Mouse (Mus musculus): ENCODE measurements around the gene Cd46. TPM values are rescaled to one million over a fixed set of nuclear protein-coding genes. Genes with fewer than 3 reads are reported as not detected.

Gene Cd46
- total and polyA plus RNA-seq, 3 experiments = 0.50 to 1.3 TPM; not detected in 1

- Histone ChIP-seq H3K27me3 (ENCODE audit: control insufficient read depth in 1 of 2, insufficient read depth in 2 of 2, low read length in 2 of 2) (no peaks in the 10 kb centered on the region), H3K9me3 (replicated peaks; ENCODE audit: insufficient read depth, low read length) (no peaks in the 10 kb centered on the region), H3K9ac (ENCODE audit: control insufficient read depth, low read depth, low read length, poor library complexity, severe bottlenecking) (no peak overlapping the region), H3K4me1 (ENCODE audit: control insufficient read depth in 1 of 2, insufficient read depth in 2 of 2, low read length in 2 of 2) (peaks cover 0 to 7% of the 10 kb centered on the region in 2 experiments; a peak in 1 of 4 replicates), H3K4me3 (ENCODE audit: control insufficient read depth in 1 of 2, insufficient read depth in 1 of 2, low read depth in 2 of 2, low read length in 2 of 2) (no peak overlapping the region), H3K36me3 (ENCODE audit: control insufficient read depth in 1 of 2, insufficient read depth in 2 of 2, low read length in 2 of 2) (peaks cover 11 to 13% of the 10 kb centered on the region in 2 experiments), H3K27ac (ENCODE audit: control insufficient read depth, low read depth, low read length) (no peak overlapping the region), H3K79me2 (ENCODE audit: control insufficient read depth, insufficient read depth, low read length, poor library complexity) (no peaks in the 10 kb centered on the region)
- no peak for TF ChIP-seq POLR2AphosphoS5 (IDR thresholded peaks at IDR 0.05; ENCODE audit: borderline replicate concordance, low read depth, low read length)
- TF ChIP-seq MAFK (IDR thresholded peaks at IDR 0.05; ENCODE audit: borderline replicate concordance, low read depth, low read length) = no peak
- TF ChIP-seq CHD2 (IDR thresholded peaks at IDR 0.05; ENCODE audit: low read length) = no peak
- TF ChIP-seq RAD21 (IDR thresholded peaks at IDR 0.05; ENCODE audit: low read depth, low read length) = no peak
- TF ChIP-seq ETS1 (IDR thresholded peaks at IDR 0.05; ENCODE audit: low read depth, low read length) = no peak
- TF ChIP-seq ZC3H11A (IDR thresholded peaks at IDR 0.05; ENCODE audit: low read depth, low read length) = no peak
- no peak for TF ChIP-seq NRF1 (IDR thresholded peaks at IDR 0.05; ENCODE audit: insufficient read depth, low read depth, low read length, poor library complexity, severe bottlenecking)
- TF ChIP-seq KAT2A (conservative IDR thresholded peaks at IDR 0.05; ENCODE audit: low read depth, low read length) = no peak
- TF ChIP-seq ZMIZ1 (IDR thresholded peaks at IDR 0.05; ENCODE audit: low read depth, low read length) = no peak
- TF ChIP-seq TBP (IDR thresholded peaks at IDR 0.05; ENCODE audit: low read depth, low read length) = no peak
- TF ChIP-seq MXI1 (IDR thresholded peaks at IDR 0.05; ENCODE audit: low read depth, low read length) = no peak
- no peak for TF ChIP-seq UBTF (IDR thresholded peaks at IDR 0.05; ENCODE audit: borderline replicate concordance, insufficient read depth, low read depth, low read length)
- TF ChIP-seq E2F4 (IDR thresholded peaks at IDR 0.05; ENCODE audit: borderline replicate concordance, low read depth, low read length) = no peak
- no peak for TF ChIP-seq USF1 (IDR thresholded peaks at IDR 0.05; ENCODE audit: low read depth, low read length)
- no peak for TF ChIP-seq POLR2A (IDR thresholded peaks at IDR 0.05; ENCODE audit: control insufficient read depth in 1 of 2, insufficient read depth in 1 of 2, low read depth in 1 of 2, low read length in 2 of 2, poor library complexity in 1 of 2)
- no peak for TF ChIP-seq ZKSCAN1 (IDR thresholded peaks at IDR 0.05; ENCODE audit: low read depth, low read length)
- TF ChIP-seq MAZ (IDR thresholded peaks at IDR 0.05; ENCODE audit: low read depth, low read length) = no peak
- no peak for TF ChIP-seq NELFE (IDR thresholded peaks at IDR 0.05; ENCODE audit: low read depth, low read length)
- TF ChIP-seq MYB (IDR thresholded peaks at IDR 0.05; ENCODE audit: low read depth, low read length) = no peak
- no peak for DNase-seq (ENCODE audit: low read depth, low spot score)
These were observed 6.0 kb upstream of the Cd46 start for GRCm38 (mm10) chr1:195098004-195098403.

- Histone ChIP-seq H3K27ac (ENCODE audit: control insufficient read depth, low read depth, low read length) (peak overlapping the region; percentile 94), H3K36me3 (ENCODE audit: control insufficient read depth in 1 of 2, insufficient read depth in 2 of 2, low read length in 2 of 2) (peaks cover 0 to 9% of the 10 kb centered on the region in 2 experiments; a peak in 2 of 4 replicates), H3K9ac (ENCODE audit: control insufficient read depth, low read depth, low read length, poor library complexity, severe bottlenecking) (peak overlapping the region; percentile 84), H3K27me3 (ENCODE audit: control insufficient read depth in 1 of 2, insufficient read depth in 2 of 2, low read length in 2 of 2) (no peaks in the 10 kb centered on the region), H3K79me2 (ENCODE audit: control insufficient read depth, insufficient read depth, low read length, poor library complexity) (no peaks in the 10 kb centered on the region; the same call in 1 of the 2 replicates), H3K4me3 (ENCODE audit: control insufficient read depth in 1 of 2, insufficient read depth in 1 of 2, low read depth in 2 of 2, low read length in 2 of 2) (peak overlapping the region; percentile 83 to 95), H3K4me1 (ENCODE audit: control insufficient read depth in 1 of 2, insufficient read depth in 2 of 2, low read length in 2 of 2) (peaks cover 0 to 4% of the 10 kb centered on the region in 2 experiments; a peak in 1 of 4 replicates), H3K9me3 (replicated peaks; ENCODE audit: insufficient read depth, low read length) (no peaks in the 10 kb centered on the region)
- DNase-seq (ENCODE audit: low read depth, low spot score) = no peak
- no peak for TF ChIP-seq POLR2AphosphoS5 (IDR thresholded peaks at IDR 0.05; ENCODE audit: borderline replicate concordance, low read depth, low read length)
- peak; percentile 51; the same call in 1 of the 2 replicates for TF ChIP-seq GATA1 (IDR thresholded peaks at IDR 0.05; ENCODE audit: low read depth, low read length)
- TF ChIP-seq KAT2A (conservative IDR thresholded peaks at IDR 0.05; ENCODE audit: low read depth, low read length) = no peak
- TF ChIP-seq UBTF (IDR thresholded peaks at IDR 0.05; ENCODE audit: borderline replicate concordance, insufficient read depth, low read depth, low read length) = no peak
- no peak for TF ChIP-seq TBP (IDR thresholded peaks at IDR 0.05; ENCODE audit: low read depth, low read length)
- TF ChIP-seq CTCF (IDR thresholded peaks at IDR 0.05 in 2 of 3, conservative IDR thresholded peaks at IDR 0.05 in 1 of 3; ENCODE audit: control insufficient read depth in 1 of 3, insufficient read depth in 1 of 3, low read depth in 2 of 3, low read length in 3 of 3, poor library complexity in 1 of 3, severe bottlenecking in 1 of 3) = no peak
- TF ChIP-seq ZMIZ1 (IDR thresholded peaks at IDR 0.05; ENCODE audit: low read depth, low read length) = no peak
- peak; percentile 53; the same call in 1 of the 2 replicates for TF ChIP-seq MAFK (IDR thresholded peaks at IDR 0.05; ENCODE audit: borderline replicate concordance, low read depth, low read length)
- no peak for TF ChIP-seq MYC (IDR thresholded peaks at IDR 0.05; ENCODE audit: low read depth, low read length)
- peak; percentile 71; the same call in 1 of the 2 replicates for TF ChIP-seq GABPA (IDR thresholded peaks at IDR 0.05; ENCODE audit: low read depth, low read length)
- TF ChIP-seq SMC3 (IDR thresholded peaks at IDR 0.05; ENCODE audit: low read depth, low read length) = no peak
- TF ChIP-seq MXI1 (IDR thresholded peaks at IDR 0.05; ENCODE audit: low read depth, low read length) = no peak
- TF ChIP-seq USF1 (IDR thresholded peaks at IDR 0.05; ENCODE audit: low read depth, low read length) = no peak
- TF ChIP-seq NELFE (IDR thresholded peaks at IDR 0.05; ENCODE audit: low read depth, low read length) = no peak
- TF ChIP-seq USF2 (IDR thresholded peaks at IDR 0.05; ENCODE audit: borderline replicate concordance in 1 of 2, insufficient read depth in 1 of 2, low read depth in 1 of 2, low read length in 2 of 2) = no peak
- no peak for TF ChIP-seq POLR2AphosphoS2 (IDR thresholded peaks at IDR 0.05; ENCODE audit: low read length)
- TF ChIP-seq EP300 (IDR thresholded peaks at IDR 0.05; ENCODE audit: low read depth in 1 of 2, low read length in 2 of 2) = peak; percentile 39 to 41; a peak in 3 of 4 replicates
- no peak; the same call in 1 of the 2 replicates for TF ChIP-seq RAD21 (IDR thresholded peaks at IDR 0.05; ENCODE audit: low read depth, low read length)
- TF ChIP-seq SIN3A (IDR thresholded peaks at IDR 0.05; ENCODE audit: low read length) = peak; percentile 58; the same call in 1 of the 2 replicates
- no peak for TF ChIP-seq BHLHE40 (IDR thresholded peaks at IDR 0.05; ENCODE audit: borderline replicate concordance, low read depth, low read length)
These were observed 290 bp downstream of the Cd46 start for GRCm38 (mm10) chr1:195091699-195092219.

Measured in MEL (cell line).